Mouse (Mus musculus) hindbrain, embryonic 16.5 days (tissue): ENCODE results near the gene Evi5. TPM values are rescaled to one million over a fixed set of nuclear protein-coding genes. Genes with fewer than 3 reads are reported as not detected.
A peak's percentile ranks its signal among the peaks of the same experiment; 100 is the strongest.

Experiments
- ATAC-seq: fragments of 200-750 bp; cut with Nextera tagmentation; 2 replicates; pipeline ENCODE4 v1.8.0; 2017; ENCODE audit warnings: moderate TSS enrichment, moderate library complexity
- H3K27ac ChIP-seq: fragments of 300-500 bp; sonication (generic); 2 replicates; pipeline ENCODE4 v1.5.1; 2014; ENCODE audit warnings: low read depth, mild to moderate bottlenecking, control low read depth, low read length, moderate library complexity
- H3K27me3 ChIP-seq: fragments of 300-500 bp; sonication (generic); replicated peaks from 2 replicates; pipeline ENCODE4 v1.6.1; 2014; ENCODE audit warnings: low read length; ENCODE audit not compliant: control insufficient read depth, insufficient read depth
- H3K36me3 ChIP-seq: fragments of 300-500 bp; sonication (generic); 2 replicates; pipeline ENCODE4 v1.6.1; 2014; ENCODE audit warnings: mild to moderate bottlenecking, low read length, moderate library complexity, mixed read lengths; ENCODE audit not compliant: control insufficient read depth, insufficient read depth
- H3K4me1 ChIP-seq: fragments of 300-500 bp; sonication (generic); 2 replicates; pipeline ENCODE4 v1.6.1; 2014; ENCODE audit warnings: low read depth, low read length; ENCODE audit not compliant: control insufficient read depth, insufficient read depth
- H3K4me2 ChIP-seq: fragments of 300-500 bp; sonication (generic); 2 replicates; pipeline ENCODE4 v1.6.1; 2014; ENCODE audit warnings: mild to moderate bottlenecking, low read length, control low read depth, moderate library complexity
- H3K4me3 ChIP-seq: fragments of 300-500 bp; sonication (generic); 2 replicates; pipeline ENCODE4 v1.5.1; 2014; ENCODE audit warnings: mild to moderate bottlenecking, low read length, control low read depth, moderate library complexity
- H3K9ac ChIP-seq: fragments of 300-500 bp; sonication (generic); 2 replicates; pipeline ENCODE4 v1.6.1; 2014; ENCODE audit warnings: low read depth, mild to moderate bottlenecking, control low read depth, low read length, moderate library complexity
- H3K9me3 ChIP-seq: fragments of 300-500 bp; sonication (generic); 2 replicates; pipeline ENCODE4 v1.6.1; 2014; ENCODE audit warnings: mild to moderate bottlenecking, low read length, moderate library complexity; ENCODE audit not compliant: control insufficient read depth
- WGBS: fragments of 180-500 bp; shearing (Covaris S2); extraction: QIAGEN DNeasy Blood & Tissue Kit; methylation state at CpG from one replicate; pipeline ENCODE4 v1.1.7; 2014; 5-methylcytosine and 5-hydroxymethylcytosine counted together
- polyA plus RNA-seq: library from polyadenylated mRNA; unstranded; fragments of >200 nt; fragmentation: Nextera tagmentation; extraction: Ambion mirVana; gene quantifications from 2 replicates; pipeline ENCODE4 v1.2.1, GENCODE M21; 2015

The Evi5 gene
- polyA plus RNA-seq, 1 experiment from 2014 or later, result 58.7 TPM

GRCm38 (mm10) chr5:107858963-107859362 lies 15.9 kb downstream of the Evi5 start:
- Histone ChIP-seq H3K27me3 (no peaks in the 10 kb centered on the region), H3K9me3 (no peaks in the 10 kb centered on the region)
- no peak for ATAC-seq

GRCm38 (mm10) chr5:107855546-107855945 lies 19.4 kb downstream of the Evi5 start:
- H3K4me2 ChIP-seq, result no peak overlapping the region
- H3K4me1 ChIP-seq, result no peaks in the 10 kb centered on the region; the same call in 1 of the 2 replicates
- H3K27ac ChIP-seq, result no peak overlapping the region
- no peak overlapping the region for H3K4me3 ChIP-seq
- no peak for ATAC-seq
- no peaks in the 10 kb centered on the region for H3K36me3 ChIP-seq
- no peak overlapping the region for H3K9ac ChIP-seq
- no peaks in the 10 kb centered on the region for H3K9me3 ChIP-seq
- WGBS, result 85% methylated on average over 2 of the region's 2 CpGs
- no peaks in the 10 kb centered on the region for H3K27me3 ChIP-seq

More at GRCm38 (mm10) chr5:107858963-107859362, 15.9 kb downstream of the Evi5 start:
- H3K27ac ChIP-seq, result no peak overlapping the region
- H3K4me3 ChIP-seq, result no peak overlapping the region
- 51% methylated on average over 2 of the region's 2 CpGs for WGBS
- H3K9ac ChIP-seq, result no peak overlapping the region
- H3K36me3 ChIP-seq, result no peaks in the 10 kb centered on the region
- no peak overlapping the region for H3K4me2 ChIP-seq
- no peaks in the 10 kb centered on the region; the same call in 1 of the 2 replicates for H3K4me1 ChIP-seq

GRCm38 (mm10) chr5:107854556-107854955 lies 20.4 kb downstream of the Evi5 start:
- Histone ChIP-seq H3K9me3 (peaks cover 3% of the 10 kb centered on the region; the same call in 1 of the 2 replicates), H3K4me2 (no peak overlapping the region), H3K4me3 (no peak overlapping the region), H3K27ac (no peak overlapping the region), H3K36me3 (no peaks in the 10 kb centered on the region), H3K27me3 (no peaks in the 10 kb centered on the region), H3K4me1 (no peaks in the 10 kb centered on the region; the same call in 1 of the 2 replicates), H3K9ac (no peak overlapping the region)
- no peak for ATAC-seq
- 76% methylated on average over 3 of the region's 3 CpGs for WGBS

- peak; percentile 48; the same call in 1 of the 2 replicates for ATAC-seq
- no peak overlapping the region for H3K9ac ChIP-seq
- H3K27me3 ChIP-seq, result no peaks in the 10 kb centered on the region
Measured at GRCm38 (mm10) chr5:107853807-107854206, 21.1 kb downstream of the Evi5 start.

GRCm38 (mm10) chr5:107848964-107849363 lies 25.9 kb downstream of the Evi5 start:
- Histone ChIP-seq H3K4me3 (no peak overlapping the region), H3K9ac (no peak overlapping the region), H3K36me3 (no peaks in the 10 kb centered on the region), H3K27me3 (no peaks in the 10 kb centered on the region), H3K9me3 (peaks cover 3% of the 10 kb centered on the region; the same call in 1 of the 2 replicates), H3K4me1 (no peaks in the 10 kb centered on the region; the same call in 1 of the 2 replicates), H3K27ac (no peak overlapping the region), H3K4me2 (no peak overlapping the region)
- WGBS, result 91% methylated on average over 4 of the region's 4 CpGs
- no peak for ATAC-seq

More at GRCm38 (mm10) chr5:107853807-107854206, 21.1 kb downstream of the Evi5 start:
- no peak overlapping the region for H3K4me2 ChIP-seq
- WGBS, result 37% methylated on average over 6 of the region's 6 CpGs
- H3K9me3 ChIP-seq, result peaks cover 3% of the 10 kb centered on the region; the same call in 1 of the 2 replicates
- no peaks in the 10 kb centered on the region; the same call in 1 of the 2 replicates for H3K4me1 ChIP-seq
- no peak overlapping the region for H3K4me3 ChIP-seq
- no peak overlapping the region for H3K27ac ChIP-seq
- no peaks in the 10 kb centered on the region for H3K36me3 ChIP-seq

GRCm38 (mm10) chr5:107847817-107848216 lies 27.1 kb downstream of the Evi5 start:
- ATAC-seq, result no peak; the same call in 1 of the 2 replicates
- Histone ChIP-seq H3K27ac (no peak overlapping the region), H3K4me3 (no peak overlapping the region), H3K27me3 (no peaks in the 10 kb centered on the region), H3K4me1 (no peaks in the 10 kb centered on the region), H3K9me3 (peaks cover 3% of the 10 kb centered on the region; the same call in 1 of the 2 replicates), H3K36me3 (no peaks in the 10 kb centered on the region), H3K9ac (no peak overlapping the region), H3K4me2 (no peak overlapping the region)
- 80% methylated on average over 2 of the region's 2 CpGs for WGBS

- no peaks in the 10 kb centered on the region for H3K27me3 ChIP-seq
- 74% methylated on average over 5 of the region's 5 CpGs for WGBS
- no peaks in the 10 kb centered on the region for H3K36me3 ChIP-seq
- H3K4me2 ChIP-seq, result no peak overlapping the region
- H3K27ac ChIP-seq, result no peak overlapping the region
- H3K4me3 ChIP-seq, result no peak overlapping the region
- peaks cover 3% of the 10 kb centered on the region; the same call in 1 of the 2 replicates for H3K9me3 ChIP-seq
- peak; percentile 80 for ATAC-seq
- H3K4me1 ChIP-seq, result no peaks in the 10 kb centered on the region
- no peak overlapping the region for H3K9ac ChIP-seq
Measured at GRCm38 (mm10) chr5:107847349-107847748, 27.6 kb downstream of the Evi5 start.

- WGBS, result 95% methylated on average over 5 of the region's 5 CpGs
- Histone ChIP-seq H3K36me3 (no peaks in the 10 kb centered on the region), H3K27me3 (no peaks in the 10 kb centered on the region), H3K27ac (no peak overlapping the region), H3K4me3 (no peak overlapping the region), H3K4me2 (no peak overlapping the region), H3K9me3 (no peaks in the 10 kb centered on the region), H3K9ac (no peak overlapping the region), H3K4me1 (no peaks in the 10 kb centered on the region)
- no peak for ATAC-seq
Measured at GRCm38 (mm10) chr5:107840549-107841238, 34.2 kb downstream of the Evi5 start.

GRCm38 (mm10) chr5:107838891-107839644 lies 35.8 kb downstream of the Evi5 start:
- 50% methylated on average over 3 of the region's 3 CpGs for whole genome bisulfite sequencing
- ATAC-seq, result no peak
- no peaks in the 10 kb centered on the region for H3K27me3 ChIP-seq

More at GRCm38 (mm10) chr5:107838891-107839644, 35.8 kb downstream of the Evi5 start:
- Histone ChIP-seq H3K4me1 (no peaks in the 10 kb centered on the region), H3K27ac (no peak overlapping the region), H3K4me2 (no peak overlapping the region), H3K36me3 (no peaks in the 10 kb centered on the region), H3K9me3 (no peaks in the 10 kb centered on the region), H3K4me3 (no peak overlapping the region), H3K9ac (no peak overlapping the region)
